Mouse (Mus musculus) ES-E14 (cell line): Measurements from ENCODE around the gene Slirp. TPM values are rescaled to one million over a fixed set of nuclear protein-coding genes. Genes with fewer than 3 reads are reported as not detected.

ENCODE experiments used
- DNase-seq: peaks from one replicate; pipeline ENCODE4 v3.0.0-alpha.2; 2013; ENCODE audit warnings: low read depth, low spot score
- H3K27ac ChIP-seq: 2 replicates; pipeline ENCODE4 v1.5.1; 2012; ENCODE audit warnings: low read depth, mild to moderate bottlenecking, low read length, moderate library complexity, mixed read lengths; ENCODE audit not compliant: poor library complexity, insufficient read depth, severe bottlenecking
- H3K36me3 ChIP-seq: 2 replicates; pipeline ENCODE4 v1.6.1; 2012; ENCODE audit warnings: mild to moderate bottlenecking, low read length, moderate library complexity, mixed read lengths; ENCODE audit not compliant: control insufficient read depth, poor library complexity, insufficient read depth, severe bottlenecking
- H3K4me1 ChIP-seq, 2 experiments: fragments of 150-350 bp in 1 of 2; sonication (generic) in 1 of 2; 2 replicates each; pipeline ENCODE4 v1.6.1; 2012; ENCODE audit warnings: low read length in 2 of 2, mild to moderate bottlenecking in 1 of 2, mixed read lengths in 1 of 2; ENCODE audit not compliant: control insufficient read depth in 2 of 2, insufficient read depth in 2 of 2, poor library complexity in 1 of 2
- H3K4me3 ChIP-seq, 2 experiments: fragments of 150-350 bp in 1 of 2; sonication (generic) in 1 of 2; 2 replicates each; pipeline ENCODE4 v1.5.1; 2012; ENCODE audit warnings: low read length in 2 of 2, low read depth in 1 of 2, mild to moderate bottlenecking in 1 of 2, mixed read lengths in 1 of 2; ENCODE audit not compliant: insufficient read depth in 1 of 2, poor library complexity in 1 of 2, severe bottlenecking in 1 of 2
- H3K9ac ChIP-seq: 2 replicates; pipeline ENCODE4 v1.6.1; 2012; ENCODE audit warnings: low read depth, mild to moderate bottlenecking, low read length, mixed read lengths; ENCODE audit not compliant: poor library complexity, insufficient read depth, severe bottlenecking
- H3K9me3 ChIP-seq: fragments of 150-350 bp; sonication (generic); 2 replicates; pipeline ENCODE4 v1.6.1; 2012; ENCODE audit warnings: low read depth, mild to moderate bottlenecking, low read length; ENCODE audit not compliant: control insufficient read depth, insufficient read depth
- CHD2 ChIP-seq: IDR thresholded peaks from 2 replicates; pipeline ENCODE4 v1.6.1; 2014; ENCODE audit warnings: mild to moderate bottlenecking, low read depth, low read length, inconsistent platforms
- HCFC1 ChIP-seq: IDR thresholded peaks from 2 replicates; pipeline ENCODE4 v1.6.1; 2012; ENCODE audit warnings: low read length, inconsistent platforms, borderline replicate concordance; ENCODE audit not compliant: insufficient read depth
- MAFK ChIP-seq: IDR thresholded peaks from 2 replicates; pipeline ENCODE4 v1.6.1; 2014; ENCODE audit warnings: mild to moderate bottlenecking, low read depth, low read length, inconsistent platforms; ENCODE audit not compliant: insufficient read depth
- ZC3H11A ChIP-seq: IDR thresholded peaks from 2 replicates; pipeline ENCODE4 v1.6.1; 2012; ENCODE audit warnings: low read depth, mild to moderate bottlenecking, inconsistent platforms, low read length, borderline replicate concordance
- ZNF384 ChIP-seq: IDR thresholded peaks from 2 replicates; pipeline ENCODE4 v1.6.1; 2012; ENCODE audit warnings: low read depth, low read length, inconsistent platforms
- in situ Hi-C, 2 experiments: fragments of 600-800 bp; cut with MboI; formaldehyde crosslinking; loops; one replicate each; pipeline ENCODE4 v1.15.1; 2025; ENCODE audit warnings: low sequenced_read_pairs in 2 of 2, inconsistent platforms in 1 of 2; ENCODE audit not compliant: unreplicated experiment in 2 of 2
- total RNA-seq: library from RNA; depleted of rRNA; stranded (reverse); fragments of 300-350 nt; gene quantifications from 2 replicates; pipeline ENCODE4 v1.2.3, GENCODE M21; 2012

The Slirp gene
- total RNA-seq, 1 experiment, result 175 TPM

- DNase-seq, result no peak
- no peaks in the 10 kb centered on the region for H3K9me3 ChIP-seq
- TF ChIP-seq ZNF384 (no peak), HCFC1 (no peak), CHD2 (no peak), ZC3H11A (no peak), MAFK (no peak)
- no peaks in the 10 kb centered on the region; a peak in 1 of 4 replicates for H3K4me1 ChIP-seq
- H3K27ac ChIP-seq, result no peak overlapping the region
- in situ Hi-C loops, result no loop called here
- no peaks in the 10 kb centered on the region; the same call in 1 of the 2 replicates for H3K36me3 ChIP-seq
- no peak overlapping the region for H3K9ac ChIP-seq
- no peak overlapping the region for H3K4me3 ChIP-seq
These were observed 24.8 kb upstream of the Slirp start for GRCm38 (mm10) chr12:87418921-87419320.

DNA sequence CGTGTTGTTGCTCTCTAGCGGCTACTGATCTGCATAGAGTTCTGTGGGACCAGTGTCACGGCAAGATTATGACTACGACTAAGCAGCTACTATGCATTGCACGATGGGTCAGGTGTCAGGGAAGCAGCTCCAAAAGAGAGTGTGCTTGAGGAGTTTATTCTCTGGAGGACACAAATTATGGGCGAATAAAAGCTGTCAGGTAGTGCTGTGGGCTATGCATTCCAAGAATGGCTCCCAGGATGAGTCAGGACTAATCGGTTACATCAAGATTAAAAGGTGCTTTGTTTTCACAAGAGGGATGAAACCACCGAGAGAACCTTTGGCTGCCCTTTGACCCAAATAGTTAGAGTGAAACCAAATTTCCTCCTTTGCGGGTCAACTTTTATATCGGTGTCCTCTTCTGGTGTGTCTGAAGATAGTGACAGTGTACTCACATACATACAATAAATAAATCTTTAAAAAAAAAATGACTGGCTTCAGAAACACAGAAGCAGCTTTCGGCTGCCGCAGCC, 23.7 kb upstream of the Slirp start:
- no peak overlapping the region for H3K27ac ChIP-seq

DNA sequence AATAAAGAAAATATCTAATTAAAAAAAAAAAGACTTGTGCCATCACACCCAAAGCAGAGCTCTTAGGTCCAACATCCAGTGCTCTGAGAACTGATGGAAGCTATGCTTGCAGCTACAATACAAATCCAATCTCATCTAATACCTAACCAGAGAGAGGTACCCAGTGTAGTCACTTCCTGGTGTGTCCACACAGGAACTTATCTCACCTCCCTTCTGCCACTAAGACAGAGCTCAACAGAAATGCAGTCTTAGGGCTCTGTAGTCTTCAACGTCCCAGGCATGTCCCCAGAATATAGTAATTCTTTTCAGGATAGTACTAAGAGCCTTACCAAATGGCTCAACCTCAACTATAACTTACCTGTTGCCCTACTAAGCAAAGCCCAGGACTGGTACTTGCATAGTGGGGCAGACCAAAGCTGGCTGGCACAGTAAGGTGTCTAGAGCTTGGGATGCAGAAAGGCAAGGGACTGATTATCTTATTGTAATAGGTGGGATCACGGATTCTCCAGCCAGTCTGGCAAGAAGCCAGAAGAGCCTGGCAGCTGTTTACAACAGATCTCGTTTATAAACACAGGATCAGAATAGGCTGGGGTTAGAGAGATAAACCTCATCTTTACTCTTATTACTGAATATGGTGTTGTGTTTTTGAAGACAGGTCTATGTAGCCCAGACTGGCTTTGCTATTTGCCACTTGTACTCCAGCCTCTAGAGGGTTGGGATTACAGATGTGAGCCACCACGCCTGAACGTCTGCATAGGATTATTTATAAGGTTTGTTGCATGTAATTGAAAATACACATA, 21.8 kb upstream of the Slirp start:
- DNase-seq, result no peak
- TF ChIP-seq ZNF384, result no peak
- TF ChIP-seq ZC3H11A, result no peak
- TF ChIP-seq MAFK, result no peak
- TF ChIP-seq HCFC1, result no peak
- no peak for TF ChIP-seq CHD2
- H3K4me3 ChIP-seq, result no peak overlapping the region
- peaks cover 6% of the 10 kb centered on the region for H3K36me3 ChIP-seq
- no peaks in the 10 kb centered on the region for H3K9me3 ChIP-seq
- in situ Hi-C loops, result no loop called here
- no peak overlapping the region for H3K27ac ChIP-seq
- no peaks in the 10 kb centered on the region; a peak in 1 of 4 replicates for H3K4me1 ChIP-seq
- no peak overlapping the region for H3K9ac ChIP-seq

More for the DNA sequence above, 23.7 kb upstream of the Slirp start:
- no peaks in the 10 kb centered on the region; a peak in 1 of 4 replicates for H3K4me1 ChIP-seq
- TF ChIP-seq CHD2 (no peak), ZC3H11A (no peak), ZNF384 (no peak), MAFK (no peak), HCFC1 (no peak)
- in situ Hi-C loops, result no loop called here
- no peak for DNase-seq
- no peaks in the 10 kb centered on the region; the same call in 1 of the 2 replicates for H3K36me3 ChIP-seq
- H3K9me3 ChIP-seq, result no peaks in the 10 kb centered on the region
- no peak overlapping the region for H3K4me3 ChIP-seq
- H3K9ac ChIP-seq, result no peak overlapping the region

DNA sequence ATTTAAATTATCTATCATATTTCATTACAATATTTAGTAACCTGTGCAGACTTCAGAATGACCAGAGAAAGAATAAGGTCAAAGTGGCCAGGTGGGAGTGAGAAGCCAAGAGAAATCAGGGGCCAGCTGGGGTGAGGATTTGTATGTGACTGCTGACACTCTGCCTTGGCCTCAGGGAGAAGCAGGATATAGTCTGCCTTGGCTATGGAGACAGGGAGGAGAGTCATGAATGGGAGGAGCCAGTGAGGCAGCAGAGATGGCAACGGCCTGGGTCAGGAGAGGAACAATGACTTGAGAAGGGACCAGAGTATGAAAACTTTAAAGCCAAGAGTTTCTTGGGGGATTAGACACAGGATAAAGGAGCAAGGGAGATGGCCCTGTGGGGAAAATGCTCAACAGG, 20.0 kb upstream of the Slirp start:
- in situ Hi-C loops, result no loop called here
- no peak for DNase-seq
- H3K9ac ChIP-seq, result no peak overlapping the region

More for the DNA sequence above, 20.0 kb upstream of the Slirp start:
- Histone ChIP-seq H3K4me3 (no peak overlapping the region), H3K27ac (no peak overlapping the region), H3K9me3 (no peaks in the 10 kb centered on the region), H3K36me3 (peaks cover 16% of the 10 kb centered on the region), H3K4me1 (no peaks in the 10 kb centered on the region; a peak in 1 of 4 replicates)
- TF ChIP-seq ZC3H11A, result no peak
- no peak for TF ChIP-seq HCFC1
- no peak for TF ChIP-seq MAFK
- no peak for TF ChIP-seq CHD2
- no peak for TF ChIP-seq ZNF384
